Mouse (Mus musculus): ENCODE results near the gene Smpd1.

DNA sequence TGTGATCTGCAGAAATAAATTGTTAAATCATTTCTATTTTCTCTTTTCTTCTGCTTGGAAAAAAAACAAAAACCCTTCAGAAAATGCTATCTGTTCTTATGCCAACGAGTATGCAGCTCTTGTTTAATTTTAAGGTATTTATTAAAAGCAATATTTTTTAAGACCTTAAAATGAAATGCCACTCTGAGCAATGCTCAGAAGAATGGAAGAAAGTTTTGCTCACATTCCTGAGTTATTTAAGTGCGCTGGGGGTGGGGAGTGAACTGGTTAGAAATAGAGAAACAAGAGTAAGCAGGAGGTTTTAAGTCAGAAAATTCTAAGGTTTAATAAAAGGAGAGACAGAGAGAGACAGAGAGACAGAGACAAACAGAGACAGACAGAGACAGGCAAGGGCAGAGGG is 34.4 kb upstream of the Smpd1 start:
- TF ChIP-seq CTCF (IDR thresholded peaks at IDR 0.05; ENCODE audit: low read depth): no peak
- no peak for TF ChIP-seq EP300 (IDR thresholded peaks at IDR 0.05; ENCODE audit: low read depth)

All from heart, postnatal 0 days (tissue).